ENCODE assay signal across 1 mouse cellular context in the genomic region with DNA sequence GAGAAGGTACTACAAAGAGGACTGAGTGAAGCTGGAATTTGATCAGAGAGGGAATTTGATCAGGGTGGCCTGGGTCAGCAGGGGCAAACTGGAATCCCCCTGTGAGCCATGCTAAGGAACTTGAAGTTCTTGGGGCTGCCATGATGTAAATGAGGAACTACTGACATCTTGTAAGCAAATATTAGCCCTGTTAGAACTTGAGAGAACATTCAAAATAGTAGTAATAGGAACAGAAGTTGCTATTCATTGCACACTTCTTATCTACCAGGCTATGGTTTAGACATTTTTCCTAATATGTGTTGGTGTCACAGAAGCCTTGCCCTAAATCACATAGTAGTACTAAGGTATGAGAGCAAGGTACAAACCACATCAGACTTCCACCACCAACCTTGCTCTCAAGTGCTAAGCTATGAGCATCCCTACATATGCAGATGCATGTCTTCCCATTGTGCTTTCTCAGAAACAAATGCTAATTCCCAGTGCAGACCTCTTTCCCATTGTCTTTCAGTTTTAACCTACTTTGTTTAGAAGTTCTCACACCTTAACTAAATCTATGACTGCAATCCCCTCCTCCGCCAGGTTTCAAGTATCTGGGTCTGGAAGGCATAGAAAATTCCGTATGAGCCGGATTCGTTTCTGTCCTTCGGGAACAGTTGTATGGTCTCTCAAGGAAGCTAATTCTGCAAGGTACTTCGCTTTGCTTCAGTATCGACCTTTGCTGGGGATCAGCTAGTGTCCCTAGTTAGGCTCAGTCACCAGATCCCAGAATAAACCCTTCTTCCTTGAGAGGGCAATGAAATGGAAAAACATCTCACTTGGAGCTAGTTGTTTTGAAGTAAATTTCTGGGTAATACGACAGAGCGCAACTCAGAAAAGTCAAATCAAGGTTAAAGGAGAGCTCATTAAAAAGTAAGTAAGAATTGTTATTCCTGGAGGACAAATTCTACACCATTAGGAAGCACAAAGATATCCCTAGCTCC.
TF ChIP-seq lines count a peak whose summit lies in the region.

No protein-coding gene starts in this region.

TF ChIP-seq in CH12.LX, 34 proteins besides CTCF, POLR2A, EP300 and RAD21:
- TF ChIP-seq JUN (IDR thresholded peaks at IDR 0.05; ENCODE audit: insufficient read depth, low read depth, low read length) = no peak
- no peak for TF ChIP-seq ZC3H11A (IDR thresholded peaks at IDR 0.05; ENCODE audit: low read depth, low read length)
- TF ChIP-seq USF1 (IDR thresholded peaks at IDR 0.05; ENCODE audit: low read depth, low read length) = no peak
- no peak for TF ChIP-seq GABPA (IDR thresholded peaks at IDR 0.05; ENCODE audit: insufficient replicate concordance, low read depth, low read length)
- TF ChIP-seq MEF2A (IDR thresholded peaks at IDR 0.05; ENCODE audit: borderline replicate concordance, low read depth, low read length) = peak; percentile 43; the same call in 1 of the 2 replicates
- no peak for TF ChIP-seq ZKSCAN1 (IDR thresholded peaks at IDR 0.05; ENCODE audit: borderline replicate concordance, low read depth, low read length)
- TF ChIP-seq JUND (conservative IDR thresholded peaks at IDR 0.05; ENCODE audit: low read depth, low read length) = no peak
- TF ChIP-seq RCOR1 (conservative IDR thresholded peaks at IDR 0.05; ENCODE audit: low read depth, low read length) = no peak
- no peak; the same call in 1 of the 2 replicates for TF ChIP-seq SMC3 (IDR thresholded peaks at IDR 0.05; ENCODE audit: low read depth, low read length)
- TF ChIP-seq NRF1 (IDR thresholded peaks at IDR 0.05; ENCODE audit: low read depth, low read length) = no peak
- no peak for TF ChIP-seq NELFE (IDR thresholded peaks at IDR 0.05; ENCODE audit: low read depth, low read length)
- no peak for TF ChIP-seq MAFK (IDR thresholded peaks at IDR 0.05; ENCODE audit: insufficient replicate concordance, low read length)
- TF ChIP-seq MAX (IDR thresholded peaks at IDR 0.05; ENCODE audit: low read length) = peak; percentile 24; the same call in 1 of the 2 replicates
- 0 out of 2 replicates have a peak, but pooled peaks have one; percentile 15 for TF ChIP-seq MXI1 (IDR thresholded peaks at IDR 0.05; ENCODE audit: low read depth, low read length)
- TF ChIP-seq POLR2AphosphoS2 (IDR thresholded peaks at IDR 0.05; ENCODE audit: low read depth, low read length) = no peak
- TF ChIP-seq SIN3A (IDR thresholded peaks at IDR 0.05; ENCODE audit: low read length) = no peak
- TF ChIP-seq TCF12 (IDR thresholded peaks at IDR 0.05; ENCODE audit: low read depth, low read length) = 0 out of 2 replicates have a peak, but pooled peaks have one; percentile 28
- TF ChIP-seq CHD2 (IDR thresholded peaks at IDR 0.05; ENCODE audit: low read length) = peak; percentile 63; the same call in 1 of the 2 replicates
- TF ChIP-seq UBTF (IDR thresholded peaks at IDR 0.05; ENCODE audit: low read depth, low read length) = no peak
- peak; percentile 90 for TF ChIP-seq CHD1 (IDR thresholded peaks at IDR 0.05; ENCODE audit: low read depth, low read length)
- no peak for TF ChIP-seq ELF1 (IDR thresholded peaks at IDR 0.05; ENCODE audit: low read depth, low read length)
- TF ChIP-seq PAX5 (IDR thresholded peaks at IDR 0.05; ENCODE audit: low read length) = no peak
- 0 out of 2 replicates have a peak, but pooled peaks have one; percentile 38 for TF ChIP-seq MYC (IDR thresholded peaks at IDR 0.05; ENCODE audit: low read depth, low read length)
- no peak for TF ChIP-seq ZNF384 (IDR thresholded peaks at IDR 0.05; ENCODE audit: low read depth, low read length)
- TF ChIP-seq USF2 (conservative IDR thresholded peaks at IDR 0.05; ENCODE audit: low read depth, low read length) = no peak
- peak; percentile 19; the same call in 1 of the 2 replicates for TF ChIP-seq ETS1 (conservative IDR thresholded peaks at IDR 0.05; ENCODE audit: low read depth, low read length)
- no peak for TF ChIP-seq MAZ (IDR thresholded peaks at IDR 0.05; ENCODE audit: low read depth, low read length)
- no peak; the same call in none of the 2 replicates for TF ChIP-seq BHLHE40 (IDR thresholded peaks at IDR 0.05; ENCODE audit: low read depth, low read length)
- TF ChIP-seq TBP (conservative IDR thresholded peaks at IDR 0.05; ENCODE audit: low read depth, low read length) = peak; percentile 32; the same call in 1 of the 2 replicates
- TF ChIP-seq ZMIZ1 (IDR thresholded peaks at IDR 0.05; ENCODE audit: low read depth, low read length) = no peak
- no peak for TF ChIP-seq KAT2A (IDR thresholded peaks at IDR 0.05; ENCODE audit: insufficient replicate concordance, low read length)
- TF ChIP-seq IRF4 (IDR thresholded peaks at IDR 0.05; ENCODE audit: low read depth, low read length) = peak; percentile 57
- peak; percentile 32 for TF ChIP-seq HCFC1 (IDR thresholded peaks at IDR 0.05; ENCODE audit: low read depth, low read length)
- TF ChIP-seq E2F4 (IDR thresholded peaks at IDR 0.05; ENCODE audit: insufficient replicate concordance, low read depth, low read length) = no peak
